Mouse (Mus musculus): ENCODE data around the gene Iqschfp.

Iqschfp gene

GRCm38 (mm10) chr3:68071395-68072386 is 179.7 kb downstream of the Iqschfp start:
- DNase-seq (ENCODE audit: low spot score in 2 of 2): no peak

- peak in 1 of 2 experiments; percentile 53 for DNase-seq (ENCODE audit: low spot score in 2 of 2)
Observed at GRCm38 (mm10) chr3:68077406-68077805, 185.4 kb downstream of the Iqschfp start.

GRCm38 (mm10) chr3:68085024-68085423 is 193.0 kb downstream of the Iqschfp start:
- no peak for DNase-seq (ENCODE audit: low spot score in 2 of 2)

- DNase-seq (ENCODE audit: low spot score in 2 of 2): no peak
Observed at GRCm38 (mm10) chr3:68092108-68092507, 200.1 kb downstream of the Iqschfp start.

- DNase-seq (ENCODE audit: low spot score in 2 of 2): no peak
Observed at GRCm38 (mm10) chr3:68096724-68097431, 204.8 kb downstream of the Iqschfp start.

- DNase-seq (ENCODE audit: low spot score in 2 of 2): peak; percentile 16 to 31
Observed at GRCm38 (mm10) chr3:68099561-68099960, 207.5 kb downstream of the Iqschfp start.

GRCm38 (mm10) chr3:68101343-68101742 is 209.3 kb downstream of the Iqschfp start:
- DNase-seq (ENCODE audit: low spot score in 2 of 2): no peak

- no peak for DNase-seq (ENCODE audit: low spot score in 2 of 2)
Observed at GRCm38 (mm10) chr3:68105081-68105685, 213.2 kb downstream of the Iqschfp start.

- no peak for DNase-seq (ENCODE audit: low spot score in 2 of 2)
Observed at GRCm38 (mm10) chr3:68121338-68121737, 229.3 kb downstream of the Iqschfp start.

- DNase-seq (ENCODE audit: low spot score in 2 of 2): peak; percentile 27 to 29
Observed at GRCm38 (mm10) chr3:68126284-68126856, 234.3 kb downstream of the Iqschfp start.

GRCm38 (mm10) chr3:68130386-68130785 is 238.4 kb downstream of the Iqschfp start:
- DNase-seq (ENCODE audit: low spot score in 2 of 2): no peak

GRCm38 (mm10) chr3:68138833-68139627 is 247.0 kb downstream of the Iqschfp start:
- no peak for DNase-seq (ENCODE audit: low spot score in 2 of 2)

GRCm38 (mm10) chr3:68150688-68151087 is 258.7 kb downstream of the Iqschfp start:
- no peak for DNase-seq (ENCODE audit: low spot score in 2 of 2)

GRCm38 (mm10) chr3:68160175-68160574 is 268.1 kb downstream of the Iqschfp start:
- DNase-seq (ENCODE audit: low spot score in 2 of 2): no peak

GRCm38 (mm10) chr3:68160760-68161159 is 268.7 kb downstream of the Iqschfp start:
- DNase-seq (ENCODE audit: low spot score in 2 of 2): no peak

- no peak for DNase-seq (ENCODE audit: low spot score in 2 of 2)
Observed at GRCm38 (mm10) chr3:68178248-68178647, 286.2 kb downstream of the Iqschfp start.

- no peak for DNase-seq (ENCODE audit: low spot score in 2 of 2)
Observed at GRCm38 (mm10) chr3:68187471-68187870, 295.4 kb downstream of the Iqschfp start.

GRCm38 (mm10) chr3:68189100-68189499 is 297.1 kb downstream of the Iqschfp start:
- DNase-seq (ENCODE audit: low spot score in 2 of 2): no peak

GRCm38 (mm10) chr3:68196933-68197332 is 304.9 kb downstream of the Iqschfp start:
- DNase-seq (ENCODE audit: low spot score in 2 of 2): no peak

- no peak for DNase-seq (ENCODE audit: low spot score in 2 of 2)
Observed at GRCm38 (mm10) chr3:68201214-68201613, 309.2 kb downstream of the Iqschfp start.
